Comparison of ENCODE assay signal across 14 mouse cellular contexts in genomic region chr7:120972471-120972870, GRCm38 (mm10). TPM values are rescaled to one million over a fixed set of nuclear protein-coding genes. Genes with fewer than 3 reads are reported as not detected.
A peak's percentile ranks its signal among the peaks of the same experiment; 100 is the strongest.
DNase-seq lines count a peak whose midpoint lies in the region; ATAC-seq and TF ChIP-seq lines count a peak whose summit lies in the region.
"Not testable (repeated sequence)": the region's sequence is repeated elsewhere in the genome, so short reads cannot be mapped to it uniquely, and the experiment has no call there.
"Had no signal": no experiment of that assay in that cellular context is flagged by ENCODE, and none has a peak within 500 bp of the region (broad histone marks: within the 10 kb centered on the region; RNA-seq: fewer than 3 reads in every experiment).

No protein-coding gene starts in this region.

- peak overlapping the region; percentile 17; the same call in 1 of the 2 replicates for H3K4me2 ChIP-seq in liver, embryonic 12.5 days
- not testable (repeated sequence) for H3K4me2 ChIP-seq in liver, embryonic 14.5 days (ENCODE audit: low read depth); liver, embryonic 16.5 days (ENCODE audit: low read depth, low read length); stomach, postnatal 0 days (replicated peaks; ENCODE audit: low read depth)

- DNase-seq in heart, adult 18-20 months, result peak; percentile 18 to 23
- peak; percentile 27 for DNase-seq in kidney, adult 9 months
- not testable (repeated sequence) for DNase-seq in liver, embryonic 14.5 days (ENCODE audit: low read depth in 3 of 3, low spot score in 3 of 3); stomach, postnatal 0 days (ENCODE audit: low spot score)

- not testable (repeated sequence) for ATAC-seq in liver, embryonic 12.5 days; liver, embryonic 14.5 days (ENCODE audit: insufficient read depth); liver, embryonic 16.5 days (ENCODE audit: low read depth); stomach, postnatal 0 days (ENCODE audit: low FRiP score, low TSS enrichment)

- peaks cover 29% of the 10 kb centered on the region for H3K36me3 ChIP-seq in liver, embryonic 12.5 days
- peaks cover 25% of the 10 kb centered on the region for H3K36me3 ChIP-seq in liver, embryonic 14.5 days (replicated peaks; ENCODE audit: control insufficient read depth, insufficient read depth, low read depth)
- peaks cover 12% of the 10 kb centered on the region for H3K36me3 ChIP-seq in liver, embryonic 16.5 days (ENCODE audit: control insufficient read depth, insufficient read depth)
- not testable (repeated sequence) for H3K36me3 ChIP-seq in stomach, postnatal 0 days (ENCODE audit: control insufficient read depth, insufficient read depth, low read length)

- not testable (repeated sequence) for TF ChIP-seq CTCF in liver, embryonic 14.5 days (IDR thresholded peaks at IDR 0.05; ENCODE audit: low read depth)
- TF ChIP-seq CTCF in stomach, postnatal 0 days (IDR thresholded peaks at IDR 0.05; ENCODE audit: low read depth), result 0 out of 2 replicates have a peak, but pooled peaks have one; percentile 1

- H3K27me3 ChIP-seq in liver, embryonic 12.5 days (replicated peaks); liver, embryonic 14.5 days (ENCODE audit: control insufficient read depth, insufficient read depth, low read length); liver, embryonic 16.5 days (ENCODE audit: control insufficient read depth, insufficient read depth, low read depth, low read length); stomach, postnatal 0 days (ENCODE audit: control insufficient read depth, insufficient read depth, low read length): not testable (repeated sequence)

- H3K4me3 ChIP-seq in liver, embryonic 12.5 days; liver, embryonic 14.5 days (ENCODE audit: insufficient read depth in 1 of 2, low read depth in 2 of 2, low read length in 2 of 2); liver, embryonic 16.5 days (ENCODE audit: low read depth, low read length); stomach, postnatal 0 days (ENCODE audit: low read depth, low read length): not testable (repeated sequence)

- 0 out of 2 replicates have a peak overlapping the region, but pooled peaks have one; percentile 23 for H3K9ac ChIP-seq in liver, embryonic 12.5 days
- H3K9ac ChIP-seq in liver, embryonic 14.5 days (replicated peaks); liver, embryonic 16.5 days (ENCODE audit: low read depth, low read length); stomach, postnatal 0 days (ENCODE audit: low read length): not testable (repeated sequence)

- H3K9me3 ChIP-seq in liver, embryonic 12.5 days (replicated peaks); liver, embryonic 14.5 days (ENCODE audit: control insufficient read depth, low read length); liver, embryonic 16.5 days (replicated peaks; ENCODE audit: control insufficient read depth, low read length); stomach, postnatal 0 days (ENCODE audit: control insufficient read depth, low read length): not testable (repeated sequence)

- peak overlapping the region; percentile 91 for H3K27ac ChIP-seq in liver, embryonic 12.5 days
- peak overlapping the region; percentile 31; the same call in 1 of the 2 replicates for H3K27ac ChIP-seq in liver, embryonic 14.5 days
- 0 out of 2 replicates have a peak overlapping the region, but pooled peaks have one; percentile 12 for H3K27ac ChIP-seq in liver, embryonic 16.5 days (ENCODE audit: low read length)
- not testable (repeated sequence) for H3K27ac ChIP-seq in stomach, postnatal 0 days (replicated peaks)

- H3K4me1 ChIP-seq in liver, embryonic 12.5 days, result peaks cover 96% of the 10 kb centered on the region
- H3K4me1 ChIP-seq in liver, embryonic 14.5 days (replicated peaks; ENCODE audit: control insufficient read depth in 2 of 2, insufficient read depth in 2 of 2, low read length in 1 of 2), result peaks cover 63 to 65% of the 10 kb centered on the region in 2 experiments
- H3K4me1 ChIP-seq in liver, embryonic 16.5 days (ENCODE audit: control insufficient read depth, low read depth, low read length), result peaks cover 64% of the 10 kb centered on the region
- H3K4me1 ChIP-seq in stomach, postnatal 0 days (replicated peaks; ENCODE audit: control insufficient read depth, insufficient read depth), result not testable (repeated sequence)

- 70% methylated on average over 2 of the region's 2 CpGs for WGBS in liver, embryonic 12.5 days (ENCODE audit: insufficient replicate concordance)
- 59% methylated on average over 2 of the region's 2 CpGs for WGBS in liver, embryonic 14.5 days (ENCODE audit: insufficient replicate concordance)
- 66% methylated on average over 2 of the region's 2 CpGs for WGBS in liver, embryonic 16.5 days (ENCODE audit: insufficient replicate concordance)
- WGBS in stomach, postnatal 0 days, result 63% methylated on average over 2 of the region's 2 CpGs

- not testable (repeated sequence) for TF ChIP-seq EP300 in liver, embryonic 14.5 days (IDR thresholded peaks at IDR 0.05; ENCODE audit: low read depth); stomach, postnatal 0 days (optimal IDR thresholded peaks at IDR 0.05)

RNA-seq across cellular contexts. Expression of gene Cdr2, which starts 9.6 kb away (rescaled TPM):
- 10 to 100 TPM; 10.9 to 12.9 TPM for total RNA-seq in heart, adult 18-20 months (2021)
- polyA plus RNA-seq in liver, embryonic 12.5 days (2016; fragmentation: Nextera tagmentation; extraction: Ambion mirVana), result 39.3 and 40.8 TPM in 2 replicates
- 67.9 and 100 TPM in 2 replicates for polyA plus RNA-seq in liver, embryonic 14.5 days (2012; rRNA removed)
- polyA plus RNA-seq in liver, embryonic 14.5 days (2014; fragmentation: Nextera tagmentation; extraction: Ambion mirVana), result 56.3 and 59.8 TPM in 2 replicates
- polyA plus RNA-seq in liver, embryonic 16.5 days (2015; fragmentation: Nextera tagmentation; extraction: Ambion mirVana), result 47.9 and 51.5 TPM in 2 replicates
- polyA plus RNA-seq in stomach, postnatal 0 days (2015; fragmentation: Nextera tagmentation; extraction: Ambion mirVana), result 5.0 and 5.6 TPM in 2 replicates

RNA-seq across cellular contexts. Expression of gene Mfsd13b, which starts 9.8 kb away (rescaled TPM):
- not detected for total RNA-seq in heart, adult 18-20 months (2021)
- 0.18 TPM in 1 of 2 replicates, not detected in the other for polyA plus RNA-seq in liver, embryonic 12.5 days (2016; fragmentation: Nextera tagmentation; extraction: Ambion mirVana)
- 0.04 and 0.06 TPM in 2 replicates for polyA plus RNA-seq in liver, embryonic 14.5 days (2012; rRNA removed)
- not detected in 2 replicates for polyA plus RNA-seq in liver, embryonic 14.5 days (2014; fragmentation: Nextera tagmentation; extraction: Ambion mirVana)
- polyA plus RNA-seq in liver, embryonic 16.5 days (2015; fragmentation: Nextera tagmentation; extraction: Ambion mirVana), result not detected in 2 replicates
- polyA plus RNA-seq in stomach, postnatal 0 days (2015; fragmentation: Nextera tagmentation; extraction: Ambion mirVana), result 0.19 and 0.34 TPM in 2 replicates
- total RNA-seq: adrenal gland, adult 2 months; adrenal gland, postnatal 4 days; common myeloid progenitor, adult 5-6 weeks; ES-E14; MEL had no signal
- polyA plus RNA-seq: C2C12; embryonic facial prominence, embryonic 11.5 days; erythroblast, embryonic 14.5 days had no signal

RNA-seq across cellular contexts. Expression of gene Polr3e, which starts 54.9 kb away (rescaled TPM):
- 1 to 10 TPM; 8.8 to 9.2 TPM for total RNA-seq in heart, adult 18-20 months (2021)
- polyA plus RNA-seq in liver, embryonic 12.5 days (2016; fragmentation: Nextera tagmentation; extraction: Ambion mirVana), result 27.4 and 27.9 TPM in 2 replicates
- 5.8 and 9.2 TPM in 2 replicates for polyA plus RNA-seq in liver, embryonic 14.5 days (2012; rRNA removed)
- 6.6 and 7.1 TPM in 2 replicates for polyA plus RNA-seq in liver, embryonic 14.5 days (2014; fragmentation: Nextera tagmentation; extraction: Ambion mirVana)
- 10.1 and 10.4 TPM in 2 replicates for polyA plus RNA-seq in liver, embryonic 16.5 days (2015; fragmentation: Nextera tagmentation; extraction: Ambion mirVana)
- polyA plus RNA-seq in stomach, postnatal 0 days (2015; fragmentation: Nextera tagmentation; extraction: Ambion mirVana), result 16.1 and 17.7 TPM in 2 replicates
